Mouse (Mus musculus): Measurements from ENCODE around the gene C1qtnf1. TPM values are rescaled to one million over a fixed set of nuclear protein-coding genes. Genes with fewer than 3 reads are reported as not detected.
"Not testable (repeated sequence)": the region's sequence is repeated elsewhere in the genome, so short reads cannot be mapped to it uniquely, and the experiment has no call there.

The C1qtnf1 gene
- 9.1 and 14.7 TPM in 2 replicates for polyA plus RNA-seq (2012; ENCODE audit: insufficient read depth, insufficient read length, missing spikeins)

- Histone ChIP-seq H3K4me1 (ENCODE audit: control insufficient read depth, insufficient read depth, insufficient read length, low read length) (peaks cover 72% of the 10 kb centered on the region), H3K27ac (replicated peaks; ENCODE audit: low read depth, low read length) (peak within 1 kb of the TSS; percentile 84), H3K4me3 (ENCODE audit: insufficient read depth, low read depth, low read length) (peak within 1 kb of the TSS; percentile 53)
Measured at GRCm38 (mm10) chr11:118427986-118428385, at the start of gene C1qtnf1. Gene C1qtnf1 (plus strand): TSS chr11:118428203.

GRCm38 (mm10) chr11:118378656-118379055 lies 49.3 kb upstream of the C1qtnf1 start:
- no peaks in the 10 kb centered on the region for H3K4me1 ChIP-seq (ENCODE audit: control insufficient read depth, insufficient read depth, insufficient read length, low read length)
- no peak overlapping the region for H3K4me3 ChIP-seq (ENCODE audit: insufficient read depth, low read depth, low read length)
- no peak overlapping the region for H3K27ac ChIP-seq (replicated peaks; ENCODE audit: low read depth, low read length)

- Histone ChIP-seq H3K4me1 (ENCODE audit: control insufficient read depth, insufficient read depth, insufficient read length, low read length) (no peaks in the 10 kb centered on the region), H3K4me3 (ENCODE audit: insufficient read depth, low read depth, low read length) (no peak overlapping the region), H3K27ac (replicated peaks; ENCODE audit: low read depth, low read length) (0 out of 2 replicates have a peak overlapping the region, but pooled peaks have one; percentile 3)
Measured at GRCm38 (mm10) chr11:118379251-118380009, 48.6 kb upstream of the C1qtnf1 start.

GRCm38 (mm10) chr11:118387816-118388215 lies 40.2 kb upstream of the C1qtnf1 start:
- H3K4me3 ChIP-seq (ENCODE audit: insufficient read depth, low read depth, low read length); H3K4me1 ChIP-seq (ENCODE audit: control insufficient read depth, insufficient read depth, insufficient read length, low read length); H3K27ac ChIP-seq (replicated peaks; ENCODE audit: low read depth, low read length): not testable (repeated sequence)

- H3K4me3 ChIP-seq (ENCODE audit: insufficient read depth, low read depth, low read length): no peak overlapping the region
- no peak overlapping the region for H3K27ac ChIP-seq (replicated peaks; ENCODE audit: low read depth, low read length)
- no peaks in the 10 kb centered on the region for H3K4me1 ChIP-seq (ENCODE audit: control insufficient read depth, insufficient read depth, insufficient read length, low read length)
Measured at GRCm38 (mm10) chr11:118393991-118394390, 34.0 kb upstream of the C1qtnf1 start.

GRCm38 (mm10) chr11:118394538-118394937 lies 33.5 kb upstream of the C1qtnf1 start:
- H3K27ac ChIP-seq (replicated peaks; ENCODE audit: low read depth, low read length): no peak overlapping the region

GRCm38 (mm10) chr11:118397806-118398530 lies 30.0 kb upstream of the C1qtnf1 start:
- Histone ChIP-seq H3K4me3 (ENCODE audit: insufficient read depth, low read depth, low read length) (no peak overlapping the region), H3K27ac (replicated peaks; ENCODE audit: low read depth, low read length) (no peak overlapping the region), H3K4me1 (ENCODE audit: control insufficient read depth, insufficient read depth, insufficient read length, low read length) (peaks cover 10% of the 10 kb centered on the region)

More at GRCm38 (mm10) chr11:118394538-118394937, 33.5 kb upstream of the C1qtnf1 start:
- Histone ChIP-seq H3K4me1 (ENCODE audit: control insufficient read depth, insufficient read depth, insufficient read length, low read length) (no peaks in the 10 kb centered on the region), H3K4me3 (ENCODE audit: insufficient read depth, low read depth, low read length) (no peak overlapping the region)

- peaks cover 21% of the 10 kb centered on the region for H3K4me1 ChIP-seq (ENCODE audit: control insufficient read depth, insufficient read depth, insufficient read length, low read length)
- H3K4me3 ChIP-seq (ENCODE audit: insufficient read depth, low read depth, low read length): peak overlapping the region; percentile 58
- H3K27ac ChIP-seq (replicated peaks; ENCODE audit: low read depth, low read length): peak overlapping the region; percentile 9; the same call in 1 of the 2 replicates
Measured at GRCm38 (mm10) chr11:118399891-118400565, 28.0 kb upstream of the C1qtnf1 start.

GRCm38 (mm10) chr11:118400566-118400936 lies 27.5 kb upstream of the C1qtnf1 start:
- Histone ChIP-seq H3K4me1 (ENCODE audit: control insufficient read depth, insufficient read depth, insufficient read length, low read length) (peaks cover 21% of the 10 kb centered on the region), H3K27ac (replicated peaks; ENCODE audit: low read depth, low read length) (peak overlapping the region; percentile 89), H3K4me3 (ENCODE audit: insufficient read depth, low read depth, low read length) (peak overlapping the region; percentile 58)

GRCm38 (mm10) chr11:118401195-118401594 lies 26.8 kb upstream of the C1qtnf1 start:
- Histone ChIP-seq H3K27ac (replicated peaks; ENCODE audit: low read depth, low read length) (peak overlapping the region; percentile 89), H3K4me3 (ENCODE audit: insufficient read depth, low read depth, low read length) (peak overlapping the region; percentile 58), H3K4me1 (ENCODE audit: control insufficient read depth, insufficient read depth, insufficient read length, low read length) (peaks cover 21% of the 10 kb centered on the region)

- Histone ChIP-seq H3K4me1 (ENCODE audit: control insufficient read depth, insufficient read depth, insufficient read length, low read length) (peaks cover 21% of the 10 kb centered on the region), H3K27ac (replicated peaks; ENCODE audit: low read depth, low read length) (peak within 1 kb of the TSS; percentile 89), H3K4me3 (ENCODE audit: insufficient read depth, low read depth, low read length) (peak within 1 kb of the TSS; percentile 58)
Measured at GRCm38 (mm10) chr11:118401760-118402280, 26.2 kb upstream of the C1qtnf1 start, which contains the start of gene Lgals3bp. Gene Lgals3bp (minus strand): TSS chr11:118402092.

- H3K27ac ChIP-seq (replicated peaks; ENCODE audit: low read depth, low read length): no peak overlapping the region
- peaks cover 21% of the 10 kb centered on the region for H3K4me1 ChIP-seq (ENCODE audit: control insufficient read depth, insufficient read depth, insufficient read length, low read length)
- H3K4me3 ChIP-seq (ENCODE audit: insufficient read depth, low read depth, low read length): no peak overlapping the region
Measured at GRCm38 (mm10) chr11:118403183-118403582, 24.8 kb upstream of the C1qtnf1 start.

GRCm38 (mm10) chr11:118403951-118404899 lies 23.8 kb upstream of the C1qtnf1 start:
- Histone ChIP-seq H3K4me3 (ENCODE audit: insufficient read depth, low read depth, low read length) (no peak overlapping the region), H3K4me1 (ENCODE audit: control insufficient read depth, insufficient read depth, insufficient read length, low read length) (peaks cover 21% of the 10 kb centered on the region), H3K27ac (replicated peaks; ENCODE audit: low read depth, low read length) (peak overlapping the region; percentile 28)

GRCm38 (mm10) chr11:118405311-118405710 lies 22.7 kb upstream of the C1qtnf1 start:
- Histone ChIP-seq H3K4me1 (ENCODE audit: control insufficient read depth, insufficient read depth, insufficient read length, low read length) (peaks cover 15% of the 10 kb centered on the region), H3K4me3 (ENCODE audit: insufficient read depth, low read depth, low read length) (no peak overlapping the region), H3K27ac (replicated peaks; ENCODE audit: low read depth, low read length) (no peak overlapping the region)
